Mouse (Mus musculus) hindbrain, embryonic 11.5 days (tissue): ENCODE data around the gene Prkcb. TPM values are rescaled to one million over a fixed set of nuclear protein-coding genes. Genes with fewer than 3 reads are reported as not detected.
A peak's percentile ranks its signal among the peaks of the same experiment; 100 is the strongest.

Source experiments
- ATAC-seq: fragments of 200-750 bp; cut with Nextera tagmentation; 2 replicates; pipeline ENCODE4 v1.8.0; 2017; ENCODE audit warnings: mild to moderate bottlenecking, moderate TSS enrichment, moderate library complexity; ENCODE audit not compliant: low FRiP score
- DNase-seq: peaks from one replicate; pipeline ENCODE4 v3.0.0-alpha.2; 2015; ENCODE audit warnings: low spot score
- H3K27ac ChIP-seq: fragments of 300-500 bp; sonication (generic); 2 replicates; pipeline ENCODE4 v1.5.1; 2014; ENCODE audit warnings: mild to moderate bottlenecking, low read depth, low read length
- H3K27me3 ChIP-seq: fragments of 300-500 bp; sonication (generic); 2 replicates; pipeline ENCODE4 v1.6.1; 2014; ENCODE audit warnings: mild to moderate bottlenecking, low read length, moderate library complexity, mixed read lengths; ENCODE audit not compliant: control insufficient read depth, insufficient read depth
- H3K36me3 ChIP-seq: fragments of 300-500 bp; sonication (generic); 2 replicates; pipeline ENCODE4 v1.6.1; 2014; ENCODE audit warnings: mild to moderate bottlenecking, low read length, moderate library complexity, mixed read lengths; ENCODE audit not compliant: control insufficient read depth, insufficient read depth
- H3K4me1 ChIP-seq: fragments of 300-500 bp; sonication (generic); replicated peaks from 2 replicates; pipeline ENCODE4 v1.6.1; 2014; ENCODE audit warnings: low read length, mixed read lengths; ENCODE audit not compliant: control insufficient read depth, insufficient read depth
- H3K4me2 ChIP-seq: fragments of 300-500 bp; sonication (generic); replicated peaks from 2 replicates; pipeline ENCODE4 v1.6.1; 2014; ENCODE audit warnings: mild to moderate bottlenecking, low read depth, low read length
- H3K4me3 ChIP-seq: fragments of 300-500 bp; sonication (generic); 2 replicates; pipeline ENCODE4 v1.5.1; 2014; ENCODE audit warnings: low read depth, low read length
- H3K9ac ChIP-seq: fragments of 300-500 bp; sonication (generic); 2 replicates; pipeline ENCODE4 v1.6.1; 2014; ENCODE audit warnings: low read depth, low read length
- H3K9me3 ChIP-seq: fragments of 300-500 bp; sonication (generic); 2 replicates; pipeline ENCODE4 v1.6.1; 2016; ENCODE audit warnings: low read length; ENCODE audit not compliant: control insufficient read depth
- WGBS: fragments of 180-500 bp; shearing (Covaris S2); extraction: QIAGEN DNeasy Blood & Tissue Kit; methylation state at CpG from one replicate; pipeline ENCODE4 v1.1.7; 2014; 5-methylcytosine and 5-hydroxymethylcytosine counted together
- polyA plus RNA-seq: library from polyadenylated mRNA; unstranded; fragments of >200 nt; fragmentation: Nextera tagmentation; extraction: Ambion mirVana; gene quantifications from 2 replicates; pipeline ENCODE4 v1.2.1, GENCODE M21; 2014

The Prkcb gene
- polyA plus RNA-seq, 1 experiment from 2014 or later, result 22.3 TPM

- no peaks in the 10 kb centered on the region for H3K36me3 ChIP-seq
- no peak overlapping the region for H3K4me2 ChIP-seq
- peaks cover 4% of the 10 kb centered on the region; the same call in 1 of the 2 replicates for H3K4me1 ChIP-seq
- H3K27ac ChIP-seq, result no peak overlapping the region; the same call in 1 of the 2 replicates
- WGBS, result 29% methylated on average over 6 of the region's 6 CpGs
- H3K4me3 ChIP-seq, result no peak overlapping the region
- no peak for DNase-seq
- no peaks in the 10 kb centered on the region for H3K9me3 ChIP-seq
- H3K27me3 ChIP-seq, result no peaks in the 10 kb centered on the region
- no peak overlapping the region for H3K9ac ChIP-seq
- ATAC-seq, result peak; percentile 49
Observed at GRCm38 (mm10) chr7:122389633-122390032, 101.1 kb downstream of the Prkcb start.

GRCm38 (mm10) chr7:122390200-122390599 is 101.6 kb downstream of the Prkcb start:
- H3K36me3 ChIP-seq, result no peaks in the 10 kb centered on the region
- H3K4me1 ChIP-seq, result peaks cover 4% of the 10 kb centered on the region; the same call in 1 of the 2 replicates
- 60% methylated on average over 5 of the region's 5 CpGs for WGBS
- no peak overlapping the region for H3K4me3 ChIP-seq
- peak; percentile 65 for ATAC-seq
- H3K27ac ChIP-seq, result no peak overlapping the region; the same call in 1 of the 2 replicates
- no peak overlapping the region for H3K4me2 ChIP-seq
- H3K9me3 ChIP-seq, result no peaks in the 10 kb centered on the region
- no peaks in the 10 kb centered on the region for H3K27me3 ChIP-seq
- DNase-seq, result peak; percentile 30
- H3K9ac ChIP-seq, result no peak overlapping the region

GRCm38 (mm10) chr7:122390683-122391082 is 102.1 kb downstream of the Prkcb start:
- H3K4me3 ChIP-seq, result no peak overlapping the region
- ATAC-seq (0 out of 2 replicates have a peak, but pooled peaks have one; percentile 14), DNase-seq (no peak)
- WGBS, result 66% methylated on average over 4 of the region's 4 CpGs
- H3K27ac ChIP-seq, result no peak overlapping the region
- H3K27me3 ChIP-seq, result no peaks in the 10 kb centered on the region
- no peak overlapping the region for H3K9ac ChIP-seq
- H3K9me3 ChIP-seq, result no peaks in the 10 kb centered on the region
- H3K4me1 ChIP-seq, result peaks cover 4% of the 10 kb centered on the region; the same call in 1 of the 2 replicates
- no peak overlapping the region for H3K4me2 ChIP-seq
- no peaks in the 10 kb centered on the region for H3K36me3 ChIP-seq

DNA sequence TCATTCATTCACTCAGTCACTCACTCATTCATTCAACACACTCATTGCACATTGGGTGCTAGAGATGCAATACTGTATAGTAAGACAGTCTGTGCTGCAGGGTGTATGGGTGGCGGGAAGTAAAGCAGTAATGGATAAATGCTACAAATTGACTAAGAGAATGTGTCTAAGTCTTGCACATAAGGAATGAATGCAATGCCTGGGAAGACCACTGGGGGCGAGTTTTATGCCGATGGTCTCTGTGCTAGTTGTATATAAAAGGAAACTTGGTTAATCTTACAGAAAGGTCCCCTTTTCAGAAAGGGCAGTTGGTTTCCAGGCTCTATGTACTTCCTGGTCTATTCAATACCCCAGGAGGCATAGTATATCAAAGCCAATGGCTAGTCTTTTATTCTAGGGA is 102.8 kb downstream of the Prkcb start:
- Histone ChIP-seq H3K4me2 (no peak overlapping the region), H3K27me3 (no peaks in the 10 kb centered on the region), H3K4me1 (peaks cover 4% of the 10 kb centered on the region; the same call in 1 of the 2 replicates), H3K4me3 (no peak overlapping the region), H3K9me3 (no peaks in the 10 kb centered on the region), H3K36me3 (no peaks in the 10 kb centered on the region), H3K27ac (no peak overlapping the region), H3K9ac (no peak overlapping the region)
- peak; percentile 34 for DNase-seq
- no peak for ATAC-seq
- WGBS, result 77% methylated on average over 3 of the region's 3 CpGs

GRCm38 (mm10) chr7:122393964-122394363 is 105.4 kb downstream of the Prkcb start:
- Histone ChIP-seq H3K9me3 (no peaks in the 10 kb centered on the region), H3K4me3 (no peak overlapping the region), H3K27ac (no peak overlapping the region), H3K4me2 (no peak overlapping the region), H3K4me1 (peaks cover 4% of the 10 kb centered on the region; the same call in 1 of the 2 replicates), H3K27me3 (no peaks in the 10 kb centered on the region), H3K36me3 (no peaks in the 10 kb centered on the region), H3K9ac (no peak overlapping the region)
- DNase-seq, result no peak
- 64% methylated on average over 5 of the region's 5 CpGs for WGBS
- ATAC-seq, result no peak

- ATAC-seq, result no peak
Observed at GRCm38 (mm10) chr7:122395159-122395975, 106.8 kb downstream of the Prkcb start.

GRCm38 (mm10) chr7:122395976-122396315 is 107.4 kb downstream of the Prkcb start:
- H3K4me1 ChIP-seq, result no peaks in the 10 kb centered on the region
- no peaks in the 10 kb centered on the region for H3K27me3 ChIP-seq
- no peaks in the 10 kb centered on the region for H3K9me3 ChIP-seq
- ATAC-seq (no peak), DNase-seq (no peak)
- no peaks in the 10 kb centered on the region for H3K36me3 ChIP-seq
- H3K4me3 ChIP-seq, result no peak overlapping the region
- H3K4me2 ChIP-seq, result no peak overlapping the region
- WGBS, result 92% methylated on average over 5 of the region's 5 CpGs
- no peak overlapping the region for H3K9ac ChIP-seq
- no peak overlapping the region for H3K27ac ChIP-seq

More at GRCm38 (mm10) chr7:122395159-122395975, 106.8 kb downstream of the Prkcb start:
- no peaks in the 10 kb centered on the region for H3K27me3 ChIP-seq
- H3K4me2 ChIP-seq, result no peak overlapping the region
- no peaks in the 10 kb centered on the region for H3K4me1 ChIP-seq
- H3K27ac ChIP-seq, result no peak overlapping the region
- no peak overlapping the region for H3K9ac ChIP-seq
- no peaks in the 10 kb centered on the region for H3K9me3 ChIP-seq
- H3K4me3 ChIP-seq, result no peak overlapping the region
- no peak for DNase-seq
- 79% methylated on average over 7 of the region's 7 CpGs for WGBS
- no peaks in the 10 kb centered on the region for H3K36me3 ChIP-seq

DNA sequence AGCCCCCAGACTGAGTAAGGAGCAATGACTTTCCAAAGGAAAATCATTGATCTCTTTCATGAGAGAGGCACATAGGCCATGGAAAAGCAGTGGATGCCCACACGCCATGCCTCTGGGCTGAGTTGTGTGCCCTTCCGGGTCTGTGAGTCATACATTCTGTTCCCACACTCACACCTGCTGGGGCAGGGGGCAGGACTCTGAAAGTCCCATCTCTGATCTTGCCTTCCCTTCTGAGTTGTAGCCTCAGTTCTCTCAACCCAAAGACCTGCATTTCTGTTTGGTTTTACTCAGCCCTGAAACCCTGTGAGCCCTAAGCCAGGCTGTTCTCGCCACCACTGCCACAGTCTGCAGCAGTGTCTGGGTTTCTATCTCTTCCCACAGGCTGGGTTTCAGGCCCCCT is 109.1 kb downstream of the Prkcb start:
- ATAC-seq (no peak), DNase-seq (no peak)
- no peaks in the 10 kb centered on the region for H3K4me1 ChIP-seq
- H3K27ac ChIP-seq, result no peak overlapping the region
- no peaks in the 10 kb centered on the region for H3K36me3 ChIP-seq
- H3K9ac ChIP-seq, result no peak overlapping the region
- no peak overlapping the region for H3K4me2 ChIP-seq
- 83% methylated on average over 3 of the region's 3 CpGs for WGBS
- H3K27me3 ChIP-seq, result no peaks in the 10 kb centered on the region
- no peaks in the 10 kb centered on the region for H3K9me3 ChIP-seq
- no peak overlapping the region for H3K4me3 ChIP-seq

- H3K9ac ChIP-seq, result no peak overlapping the region
- H3K4me1 ChIP-seq, result peaks cover 2% of the 10 kb centered on the region; the same call in 1 of the 2 replicates
- H3K27me3 ChIP-seq, result no peaks in the 10 kb centered on the region
- no peak overlapping the region for H3K27ac ChIP-seq
- no peak overlapping the region for H3K4me2 ChIP-seq
- no peaks in the 10 kb centered on the region for H3K9me3 ChIP-seq
- 88% methylated on average over 7 of the region's 7 CpGs for WGBS
- no peaks in the 10 kb centered on the region for H3K36me3 ChIP-seq
- no peak for ATAC-seq
- no peak overlapping the region for H3K4me3 ChIP-seq
- DNase-seq, result no peak
Observed at GRCm38 (mm10) chr7:122402041-122402440, 113.5 kb downstream of the Prkcb start.
